Mouse (Mus musculus) cerebellum, postnatal 10 days (tissue): ENCODE data around the gene Stk11.
A peak's percentile ranks its signal among the peaks of the same experiment; 100 is the strongest.

Experiments used
- DNase-seq, 2 experiments: peaks; one replicate each; pipeline ENCODE4 v3.0.0; 2021; ENCODE audit warnings: mixed read lengths in 2 of 2

Stk11 gene

DNA sequence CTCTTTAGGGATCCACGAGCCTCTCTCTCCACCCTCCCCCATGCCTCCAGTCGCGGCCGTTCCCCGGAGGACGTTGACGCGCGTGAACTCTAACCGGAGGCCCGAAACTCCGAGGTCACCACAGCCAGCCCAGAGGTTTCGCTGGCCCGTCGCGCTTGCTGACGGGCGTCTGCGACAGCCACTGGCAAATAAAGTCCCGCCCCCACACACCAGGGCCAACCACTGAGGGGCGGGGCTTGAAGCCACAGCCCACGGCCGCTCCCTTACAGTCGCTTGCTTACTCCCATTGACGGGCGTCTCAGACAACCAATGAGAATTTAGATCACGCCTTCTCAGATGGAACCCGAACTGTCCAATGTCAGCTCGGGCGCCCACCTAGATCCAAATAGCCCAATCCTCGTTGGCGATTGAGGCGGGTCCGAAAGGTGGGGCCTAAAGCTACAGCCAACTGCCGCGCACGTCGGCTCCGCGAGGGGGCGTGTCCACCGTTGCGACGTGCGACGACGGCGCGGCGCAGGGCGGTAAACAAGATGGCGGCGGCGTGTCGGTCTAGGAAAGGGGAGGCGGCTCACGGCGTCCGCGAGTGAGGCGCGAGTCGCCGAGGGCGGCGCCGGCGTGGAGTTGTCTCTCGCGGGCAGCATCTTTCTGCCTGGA lies at the start of gene Stk11:
Gene Stk11 (plus strand): TSS at position 514 of the 654 bp plus-strand sequence.
- peak; percentile 100 for DNase-seq

DNA sequence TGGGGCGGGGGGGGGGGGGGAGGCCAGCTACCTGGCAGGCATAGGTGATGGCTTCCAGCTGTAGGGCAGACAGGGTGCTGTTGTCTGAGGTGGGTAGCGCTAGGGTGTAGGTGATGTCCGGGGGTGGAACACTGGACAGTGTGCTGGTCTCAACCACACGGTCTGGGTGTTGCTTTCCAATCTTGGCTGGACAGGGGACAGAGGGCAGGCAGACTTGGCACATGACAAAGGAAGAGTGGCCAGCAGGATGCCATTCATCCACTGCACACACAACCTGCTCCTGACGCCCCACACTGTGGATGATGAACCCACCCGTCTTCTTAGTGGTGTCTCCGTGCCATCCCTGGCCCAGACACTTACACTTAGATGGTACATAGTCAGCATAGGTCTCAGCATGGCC lies 46.4 kb upstream of the Stk11 start:
- no peak for DNase-seq

DNA sequence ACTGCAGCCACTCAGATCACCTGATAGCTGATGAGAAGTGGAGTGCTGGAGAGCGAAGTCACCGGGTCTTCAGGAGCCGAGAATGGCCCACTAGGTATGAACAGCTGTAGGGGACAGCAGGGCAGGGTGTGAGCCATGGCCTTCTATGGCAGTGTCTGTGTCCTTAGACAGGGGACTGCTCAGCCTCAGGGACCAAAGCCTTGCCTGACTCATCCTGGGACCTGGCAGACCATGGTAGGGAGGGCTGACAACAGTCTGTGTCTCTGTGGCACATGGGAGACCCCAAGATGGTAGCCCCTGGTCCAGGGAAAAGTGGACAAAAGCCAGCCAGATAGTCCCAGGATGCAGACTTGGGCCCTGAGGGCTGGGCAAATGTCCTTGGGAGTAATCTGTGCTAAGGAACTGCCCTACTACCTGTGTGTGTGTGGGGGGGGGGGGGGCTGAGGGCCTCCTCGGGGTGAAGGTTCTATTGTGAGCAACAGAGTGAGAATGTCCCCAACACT lies 45.6 kb upstream of the Stk11 start:
- no peak for DNase-seq

DNA sequence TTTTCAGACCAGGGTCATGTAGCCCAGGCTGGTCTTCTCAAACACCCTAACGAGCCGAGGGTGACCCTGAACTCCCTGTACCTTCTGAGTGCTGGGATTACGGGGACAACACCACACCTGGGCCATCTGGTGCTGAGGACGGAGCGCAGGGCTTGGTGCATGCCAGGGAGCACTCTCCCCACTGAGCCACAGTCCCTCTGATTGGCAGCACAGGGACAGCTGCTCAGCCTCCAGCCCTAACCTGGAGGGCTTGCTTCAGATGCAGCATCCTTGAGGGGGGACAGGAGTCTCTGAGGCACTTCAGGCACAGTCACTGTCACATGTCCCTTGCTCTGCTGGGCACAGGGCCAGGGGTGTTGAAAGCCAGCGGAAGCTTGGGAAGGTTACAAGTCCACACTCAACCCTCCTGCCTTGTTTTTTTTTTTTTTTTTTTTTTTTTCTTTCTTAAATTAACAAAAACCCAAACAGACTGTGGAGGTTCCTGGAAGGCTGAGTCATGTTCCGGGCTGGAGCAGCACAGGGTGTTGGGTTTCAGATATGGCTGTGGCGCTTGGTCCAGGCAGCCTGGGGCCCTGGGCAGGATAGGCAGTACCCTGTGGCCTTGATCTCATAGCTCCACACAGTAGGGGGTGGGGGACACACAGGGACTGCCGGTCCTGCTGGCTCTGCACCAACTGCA lies 44.6 kb upstream of the Stk11 start:
- DNase-seq, result peak; percentile 89

DNA sequence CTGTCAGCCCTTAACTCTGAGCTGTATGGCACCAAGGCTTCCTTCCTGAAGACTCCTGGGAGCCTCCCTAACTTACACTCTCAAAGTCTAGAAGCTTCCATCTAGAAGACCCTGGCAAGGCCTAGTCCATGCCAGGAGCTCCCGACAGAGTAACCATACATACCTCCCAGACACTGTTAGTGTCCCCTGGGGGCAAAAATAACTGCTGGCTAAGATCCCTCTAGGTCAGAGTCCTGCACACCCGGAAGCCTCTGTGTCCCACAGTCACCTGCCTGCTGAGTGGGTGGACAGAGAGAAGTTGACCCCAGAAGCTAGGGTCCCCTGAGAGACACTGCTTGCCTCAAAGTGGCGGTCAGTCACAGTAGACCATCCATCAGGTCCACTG lies 44.1 kb upstream of the Stk11 start:
- DNase-seq, result no peak

DNA sequence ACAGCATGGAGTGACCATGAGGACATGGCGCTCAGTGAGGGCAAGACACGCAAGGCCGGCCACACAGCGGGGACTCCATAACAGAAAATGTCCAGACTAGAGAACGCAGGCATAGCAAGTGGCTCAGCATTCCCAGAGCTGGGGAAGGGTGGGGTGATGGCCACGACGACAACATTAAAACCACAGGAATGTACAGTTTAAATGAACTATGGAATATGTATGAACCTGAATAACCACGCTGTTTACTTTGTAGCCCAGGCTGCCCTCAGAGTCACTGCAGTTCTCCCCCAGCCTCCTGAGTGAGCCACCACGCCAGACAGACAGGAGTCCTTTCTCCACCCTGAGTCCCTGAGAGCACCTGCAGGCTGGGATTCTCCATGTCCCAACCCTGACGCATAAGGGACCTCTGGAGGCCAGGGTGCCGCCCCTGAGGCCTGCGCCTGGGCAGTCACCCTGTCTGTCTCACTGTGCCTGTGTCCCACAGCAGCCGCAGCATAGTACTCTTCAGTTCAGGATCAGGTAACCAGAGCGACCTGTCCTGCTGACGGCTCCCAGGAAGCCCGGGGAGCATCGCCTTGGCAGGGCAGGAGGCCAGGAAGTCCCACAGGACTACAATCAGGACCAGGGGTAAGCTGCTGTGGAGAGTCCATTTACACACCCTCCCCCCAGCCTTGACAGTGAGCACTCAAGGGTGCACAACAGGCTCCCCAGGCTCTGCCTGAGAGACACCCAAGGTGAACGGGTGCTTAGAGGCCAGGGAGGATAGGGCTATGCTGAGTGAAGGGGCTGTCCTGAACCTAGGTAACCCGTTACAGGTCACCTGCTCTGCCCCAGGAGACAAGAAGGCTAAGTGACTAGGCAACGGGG lies 42.7 kb upstream of the Stk11 start:
- DNase-seq, result no peak

DNA sequence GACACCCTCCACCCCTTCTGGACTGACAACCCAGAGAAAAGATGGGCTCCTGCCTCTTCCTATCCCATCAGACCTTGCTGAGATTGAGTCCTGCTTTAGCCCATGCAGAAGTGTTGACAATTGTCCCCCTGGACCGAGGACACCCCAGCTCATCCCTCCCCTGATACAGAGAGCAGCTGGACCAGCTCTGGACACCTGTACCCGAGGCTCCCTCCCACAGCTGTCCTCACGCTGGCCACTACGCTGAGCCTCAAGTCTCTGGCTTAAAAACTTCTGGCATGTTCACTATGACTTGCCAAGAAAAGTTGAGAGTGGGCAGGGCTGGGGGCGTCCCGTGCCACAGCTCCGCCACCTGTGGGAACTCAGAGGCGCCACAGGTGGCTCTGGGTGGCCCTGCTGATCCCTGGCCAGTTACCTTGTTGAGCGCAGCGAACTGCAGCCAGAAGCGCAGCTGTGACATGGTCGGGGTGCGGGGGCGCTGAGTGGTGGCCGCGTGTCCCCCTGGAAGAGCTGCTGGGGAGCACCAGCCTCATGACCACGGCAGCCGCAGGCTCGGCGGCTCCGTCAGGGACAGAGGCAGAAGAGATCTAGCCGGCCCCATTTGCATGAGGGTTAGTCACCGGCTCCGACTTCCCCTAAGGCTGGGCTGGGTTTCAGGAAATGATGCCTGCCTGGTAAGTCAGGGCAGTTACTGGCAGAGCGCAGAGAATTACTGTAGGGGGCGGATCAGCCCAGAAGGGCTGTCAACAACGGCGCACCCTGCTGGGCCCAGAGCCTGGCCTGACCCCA lies 40.6 kb upstream of the Stk11 start:
- peak; percentile 56 to 67 for DNase-seq

DNA sequence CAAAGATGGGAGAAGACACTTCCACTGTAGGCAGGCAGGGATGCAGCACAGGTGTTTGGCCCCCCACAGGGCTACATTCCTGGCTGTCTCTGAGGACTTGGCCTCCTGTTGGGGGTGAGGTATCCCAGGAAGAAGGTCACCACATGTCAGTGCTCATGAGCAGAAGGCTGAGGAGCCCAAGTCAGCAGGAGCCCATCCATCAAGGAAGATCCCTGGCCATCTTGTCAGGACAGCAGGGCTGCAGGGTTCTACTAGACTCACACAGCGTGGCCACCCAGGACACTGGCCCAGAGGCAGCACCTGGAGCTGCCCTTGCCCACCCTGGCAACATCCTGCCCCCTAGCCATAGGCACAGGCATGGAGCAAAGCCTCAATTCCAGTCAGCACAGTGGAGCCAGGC lies 39.7 kb upstream of the Stk11 start:
- no peak for DNase-seq

DNA sequence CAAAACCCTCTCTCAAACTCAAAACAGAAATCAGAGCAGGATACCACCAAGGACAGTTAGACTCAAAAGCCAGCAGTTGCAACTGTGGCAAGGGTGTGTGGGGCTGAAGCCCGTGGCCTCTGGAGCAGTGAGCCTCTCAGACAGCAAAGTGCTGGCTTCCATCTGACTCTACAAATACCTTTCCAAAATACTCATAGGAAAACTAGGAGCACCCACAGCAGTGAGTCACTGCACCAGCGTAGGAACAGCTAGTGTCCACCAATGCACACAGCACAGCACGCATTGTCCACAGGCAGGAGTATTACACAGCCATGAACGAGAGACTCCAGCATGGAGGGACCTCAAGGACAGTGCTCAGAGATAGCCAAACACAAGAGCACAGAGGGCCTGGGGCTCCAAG lies 39.2 kb upstream of the Stk11 start:
- no peak for DNase-seq

DNA sequence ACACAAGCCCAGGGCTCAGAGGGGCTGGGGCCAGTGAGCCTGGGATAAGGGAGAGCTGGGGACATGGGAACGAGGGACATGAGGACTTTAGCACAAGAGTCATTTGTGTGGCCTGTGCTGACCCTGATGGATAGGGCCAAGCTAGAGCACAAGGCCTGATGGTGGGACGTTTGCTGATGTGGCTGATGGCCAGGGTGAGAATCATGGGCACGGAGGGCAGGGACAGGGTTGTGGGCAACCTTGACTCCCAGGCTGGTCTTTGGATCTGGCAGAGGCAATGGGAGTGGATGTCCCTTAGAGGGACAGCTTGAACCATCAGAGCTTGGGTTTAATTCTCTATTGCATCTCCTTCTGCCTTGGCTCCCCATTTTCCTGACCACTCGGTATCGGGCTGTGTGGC lies 38.3 kb upstream of the Stk11 start:
- no peak for DNase-seq

DNA sequence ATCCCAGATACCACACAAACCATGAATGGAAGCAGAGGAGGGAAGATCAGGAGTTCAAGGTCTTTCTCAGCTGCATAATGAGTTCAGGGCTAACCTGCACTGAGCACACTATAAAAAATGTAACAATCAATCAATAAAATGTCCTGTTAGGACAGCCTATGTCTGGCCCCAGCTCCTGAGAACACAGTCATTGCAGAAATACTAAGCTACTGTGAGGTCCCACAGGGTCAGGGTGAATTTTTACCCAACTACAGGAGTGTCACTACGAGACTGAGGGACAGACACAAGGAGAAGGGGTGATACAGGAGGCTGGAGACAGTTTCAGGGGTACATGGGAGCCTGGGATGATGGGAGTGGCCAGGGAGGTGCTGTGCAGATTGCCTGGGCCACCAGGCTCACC lies 37.2 kb upstream of the Stk11 start:
- no peak for DNase-seq

DNA sequence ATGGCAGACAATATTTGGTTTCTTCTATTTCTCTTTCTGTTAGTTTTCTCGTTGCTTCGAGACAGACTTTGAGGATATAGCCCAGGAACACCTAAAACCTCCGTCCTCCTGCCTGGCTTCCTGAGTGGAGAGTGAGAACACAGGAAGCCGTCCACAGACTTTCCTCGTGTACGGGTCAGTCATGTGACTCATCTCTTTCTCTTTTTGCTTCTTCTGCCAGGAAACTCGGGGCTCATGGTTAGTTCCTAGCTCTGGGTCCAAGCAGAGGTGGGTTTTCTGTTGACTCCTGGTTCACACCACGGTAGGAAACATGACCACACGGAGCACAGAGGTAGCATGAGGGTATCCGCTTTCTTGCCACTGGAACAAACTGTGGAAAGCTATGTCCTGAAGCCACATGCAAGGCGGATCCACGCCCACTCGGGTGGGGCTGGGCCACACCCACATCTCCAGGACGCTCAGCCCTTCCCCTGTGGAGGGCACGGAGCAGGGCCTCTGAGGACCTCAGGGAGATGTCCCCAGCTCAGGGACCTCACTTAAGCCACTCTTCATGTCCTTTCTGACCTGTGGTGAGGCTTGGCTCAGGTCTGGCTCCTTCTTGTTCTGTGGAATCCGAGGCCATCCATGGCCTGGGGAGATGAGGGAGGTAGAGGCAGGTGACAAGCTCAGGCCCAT lies 35.1 kb upstream of the Stk11 start:
- DNase-seq, result no peak

DNA sequence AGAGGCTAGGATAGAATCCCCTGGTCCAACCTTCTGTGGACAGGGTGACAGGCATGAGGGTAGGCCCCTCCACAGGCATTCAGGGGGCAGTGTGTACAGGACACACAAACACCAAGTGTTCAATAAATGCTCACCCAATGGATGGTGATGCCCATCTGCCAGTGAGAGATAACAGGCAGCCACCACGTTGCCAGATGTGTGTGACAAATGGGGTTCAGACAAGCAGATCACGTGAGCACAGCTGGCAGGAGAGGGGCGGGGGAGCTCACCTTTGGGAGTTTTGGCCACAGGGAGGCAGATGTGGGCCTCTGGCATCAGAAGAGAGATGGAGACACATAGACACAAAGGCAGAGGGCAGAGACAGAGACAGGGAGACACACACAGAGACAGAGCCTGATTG lies 34.5 kb upstream of the Stk11 start:
- DNase-seq, result no peak

DNA sequence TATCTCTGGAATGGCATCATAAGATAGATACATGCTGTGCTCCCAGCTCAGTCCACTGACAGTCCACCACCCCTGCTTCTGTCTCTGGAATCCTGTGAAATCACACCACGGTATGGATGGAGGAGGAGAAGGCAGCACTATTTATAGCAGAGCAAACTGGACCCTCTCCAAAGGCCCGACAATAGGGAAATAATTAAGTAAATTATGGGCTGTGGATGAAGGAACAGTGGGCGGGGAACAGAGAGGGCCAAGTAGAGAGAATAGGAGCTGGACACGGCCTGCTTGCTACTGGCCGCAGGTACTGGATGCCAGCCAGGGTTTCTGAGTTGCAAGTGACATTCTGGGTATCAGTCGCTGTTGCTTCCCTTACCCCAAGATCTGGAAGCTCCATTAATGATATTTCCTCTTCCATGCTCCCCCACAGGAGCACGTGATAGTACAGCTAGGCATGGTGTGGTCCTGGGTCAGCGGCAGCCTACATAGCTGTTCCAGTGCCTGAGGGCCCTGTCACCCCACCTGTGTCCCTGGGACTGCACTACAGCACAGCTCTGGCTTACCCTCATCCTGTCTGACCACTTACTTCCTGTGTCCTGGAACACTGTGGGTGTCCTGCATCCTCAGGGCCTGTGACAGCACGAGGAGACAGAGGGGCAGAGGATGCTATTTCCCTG lies 30.7 kb upstream of the Stk11 start:
- peak; percentile 48 to 60 for DNase-seq

DNA sequence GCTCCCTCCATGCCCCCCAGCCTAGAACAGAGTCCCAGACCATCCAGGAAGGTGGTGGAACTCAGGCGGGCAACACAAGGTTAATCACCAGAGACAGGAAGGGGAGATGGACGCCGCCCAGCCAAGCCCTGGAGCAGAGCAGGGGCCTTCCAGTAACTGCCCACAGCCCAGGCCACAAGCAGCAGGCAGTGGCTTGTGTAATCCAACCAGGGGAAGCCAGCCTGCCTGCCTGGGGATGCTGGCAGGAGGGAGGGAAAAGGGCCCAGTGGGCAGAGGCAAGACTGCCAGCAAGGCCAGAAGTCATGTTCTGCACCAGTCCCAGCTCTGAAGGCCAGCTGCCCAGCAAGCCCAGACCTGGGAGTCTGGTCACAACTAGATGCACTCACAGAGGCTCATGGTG lies 28.8 kb upstream of the Stk11 start:
- no peak for DNase-seq

DNA sequence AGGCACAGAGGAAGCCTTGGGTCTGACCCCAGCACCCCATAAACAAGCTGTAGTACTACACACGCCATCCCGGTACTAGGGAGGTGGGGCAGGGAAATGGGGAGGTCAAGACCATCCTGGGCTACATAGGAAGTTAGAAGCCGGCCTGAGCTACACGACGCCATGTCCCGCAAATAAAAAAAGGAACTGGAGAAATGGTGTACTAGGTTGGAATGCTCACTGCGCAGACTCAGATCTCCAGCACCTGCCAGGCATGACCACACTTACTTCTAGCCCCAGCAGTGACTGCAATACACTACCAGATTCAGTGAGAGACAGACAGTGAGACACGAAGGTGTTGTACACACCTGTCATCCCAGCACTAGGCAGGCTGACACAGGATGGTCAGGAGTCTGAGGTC lies 28.1 kb upstream of the Stk11 start:
- DNase-seq, result no peak

DNA sequence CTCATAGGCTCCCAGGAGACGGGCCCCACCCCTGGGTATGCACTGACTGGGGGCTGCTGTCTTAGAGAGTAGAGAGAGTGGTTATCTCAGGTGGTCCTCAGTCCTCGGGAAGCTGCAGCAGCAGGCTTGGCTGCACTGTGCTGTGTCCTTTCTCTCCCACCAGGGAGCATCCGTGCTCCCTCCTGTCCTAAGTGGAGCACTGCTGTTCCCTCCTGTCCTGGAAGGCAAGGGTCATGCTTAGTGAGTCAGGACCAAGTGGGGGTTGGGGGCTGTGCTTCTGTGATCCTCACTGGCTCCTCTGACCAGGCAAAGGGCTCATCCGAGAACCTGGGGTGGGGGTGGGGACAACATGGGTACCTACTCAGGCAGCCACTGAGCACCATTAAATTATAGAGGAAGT lies 26.5 kb upstream of the Stk11 start:
- DNase-seq, result no peak

DNA sequence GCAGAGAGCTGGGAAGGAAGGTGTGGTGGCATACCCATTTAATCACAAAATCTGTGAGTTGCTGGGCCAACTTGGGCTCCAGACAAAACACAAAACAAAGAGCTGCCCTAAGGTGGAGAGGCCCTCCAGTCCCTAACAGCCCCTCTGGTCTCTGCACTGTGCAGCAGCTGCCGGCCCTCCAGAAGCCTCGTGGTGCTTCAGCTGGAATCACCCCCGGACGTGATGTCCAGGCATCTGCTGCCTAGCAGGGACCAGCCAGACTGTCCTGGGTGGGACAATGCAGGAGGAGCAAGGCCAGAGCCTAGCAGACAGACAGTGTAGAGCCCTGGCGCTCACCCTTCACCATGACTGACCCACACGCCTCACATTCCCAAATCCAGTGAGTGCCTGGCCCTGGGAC lies 24.1 kb upstream of the Stk11 start:
- DNase-seq, result no peak

DNA sequence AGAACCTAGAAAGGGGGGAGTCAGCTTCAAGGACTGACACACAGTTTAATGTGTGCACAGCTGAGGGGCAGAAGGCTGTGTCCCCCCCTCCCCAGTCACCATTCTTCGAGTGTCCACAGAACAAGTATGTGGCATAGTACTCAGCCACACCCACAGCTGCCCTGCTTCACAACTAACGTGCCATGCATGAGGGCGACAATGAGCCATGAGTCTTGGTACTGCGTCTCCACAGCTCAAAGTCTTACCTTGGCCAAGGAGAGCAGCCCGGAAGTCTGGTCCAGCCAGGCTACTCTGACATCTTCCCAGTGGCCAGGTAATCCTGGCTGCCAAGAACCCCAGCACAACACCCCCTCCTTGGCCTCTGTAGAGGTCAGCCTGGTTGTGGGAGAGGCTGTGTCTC lies 22.9 kb upstream of the Stk11 start:
- no peak for DNase-seq

DNA sequence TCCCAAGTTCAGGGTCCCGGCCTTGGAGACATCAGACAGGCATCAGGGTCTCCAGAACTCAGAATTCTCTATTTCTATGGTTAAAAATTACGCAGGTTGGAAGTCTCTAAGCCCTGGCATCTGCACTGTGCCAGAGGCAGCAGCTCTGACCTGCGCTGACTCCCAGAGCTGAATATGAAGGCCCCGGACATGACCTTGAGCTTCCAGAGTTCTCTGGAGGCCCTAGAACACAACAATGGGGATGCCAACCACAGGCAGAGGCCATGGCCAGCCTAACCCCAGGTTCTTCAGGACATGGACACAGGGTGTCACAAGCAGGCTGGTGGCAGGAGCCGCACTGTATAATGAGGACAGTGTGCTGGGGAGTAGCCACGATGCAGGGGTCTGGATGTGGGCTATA lies 21.5 kb upstream of the Stk11 start:
- no peak for DNase-seq

DNA sequence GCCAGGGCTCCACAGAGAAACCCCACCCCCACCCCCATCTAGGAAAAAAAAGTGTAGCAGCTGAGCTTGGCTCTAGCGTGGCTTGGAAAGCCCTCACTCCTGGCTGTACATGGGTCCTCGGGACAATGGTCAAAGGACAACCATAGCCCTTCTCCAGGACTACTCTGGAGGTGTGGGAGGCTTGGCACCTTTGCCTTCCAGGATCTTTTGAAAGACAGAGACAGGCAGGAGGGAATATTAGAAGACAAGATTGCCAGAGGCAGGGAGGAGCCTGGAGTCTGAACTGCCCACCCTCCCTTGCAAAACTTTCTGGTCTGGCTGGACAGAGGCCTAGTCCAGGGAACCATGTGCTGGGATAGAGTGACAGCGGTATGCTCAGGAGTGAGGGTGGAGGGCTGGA lies 20.9 kb upstream of the Stk11 start:
- DNase-seq, result no peak

DNA sequence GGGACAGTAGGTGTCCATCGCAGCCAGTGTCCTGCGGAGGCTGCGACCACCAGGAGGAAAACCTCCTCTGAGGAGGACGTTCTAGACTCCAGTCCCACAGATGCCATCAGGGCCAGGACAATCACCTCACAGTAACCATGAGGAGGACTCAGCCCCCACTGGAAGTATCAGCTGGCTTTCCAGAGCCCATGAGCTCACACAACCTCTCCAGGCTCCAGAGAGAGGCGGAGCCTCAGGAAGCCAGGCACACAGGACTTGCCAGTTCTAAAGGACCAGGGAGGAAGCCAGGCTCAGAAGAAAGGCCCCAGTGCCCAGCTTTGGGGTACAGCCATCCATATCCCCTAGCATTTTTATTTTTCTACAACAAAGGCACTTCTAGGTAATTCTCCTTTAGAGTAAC lies 20.1 kb upstream of the Stk11 start:
- DNase-seq, result no peak
